Mouse (Mus musculus) hindbrain, postnatal 0 days (tissue): Measurements from ENCODE around the gene Zfp711. TPM values are rescaled to one million over a fixed set of nuclear protein-coding genes. Genes with fewer than 3 reads are reported as not detected.

Experiments used
- ATAC-seq: fragments of 200-750 bp; cut with Nextera tagmentation; 2 replicates; pipeline ENCODE4 v1.8.0; 2017; ENCODE audit warnings: mild to moderate bottlenecking, moderate TSS enrichment, moderate library complexity
- DNase-seq: peaks from one replicate; pipeline ENCODE4 v3.0.0-alpha.2; 2015; ENCODE audit warnings: low spot score
- H3K27ac ChIP-seq: fragments of 300-500 bp; sonication (generic); 2 replicates; pipeline ENCODE4 v1.5.1; 2014; ENCODE audit warnings: mild to moderate bottlenecking
- H3K27me3 ChIP-seq: fragments of 300-500 bp; sonication (generic); 2 replicates; pipeline ENCODE4 v1.6.1; 2014; ENCODE audit warnings: low read length, mixed read lengths; ENCODE audit not compliant: insufficient read depth
- H3K36me3 ChIP-seq: fragments of 300-500 bp; sonication (generic); 2 replicates; pipeline ENCODE4 v1.6.1; 2014; ENCODE audit warnings: low read length, mixed read lengths; ENCODE audit not compliant: insufficient read depth
- H3K4me1 ChIP-seq: fragments of 300-500 bp; sonication (generic); 2 replicates; pipeline ENCODE4 v1.6.1; 2014; ENCODE audit warnings: antibody characterized with exemption, low read length, mixed read lengths; ENCODE audit not compliant: insufficient read depth
- H3K4me2 ChIP-seq: fragments of 300-500 bp; sonication (generic); 2 replicates; pipeline ENCODE4 v1.6.1; 2014; ENCODE audit warnings: low read depth, mild to moderate bottlenecking, low read length, moderate library complexity, mixed read lengths
- H3K4me3 ChIP-seq: fragments of 300-500 bp; sonication (generic); 2 replicates; pipeline ENCODE4 v1.5.1; 2014; ENCODE audit warnings: low read length
- H3K9ac ChIP-seq: fragments of 300-500 bp; sonication (generic); replicated peaks from 2 replicates; pipeline ENCODE4 v1.6.1; 2014; ENCODE audit warnings: mild to moderate bottlenecking, low read length, moderate library complexity, mixed read lengths
- H3K9me3 ChIP-seq: fragments of 300-500 bp; sonication (generic); 2 replicates; pipeline ENCODE4 v1.6.1; 2016; ENCODE audit warnings: low read length, mixed read lengths
- CTCF ChIP-seq: IDR thresholded peaks from 2 replicates; pipeline ENCODE4 v1.5.1; 2016; ENCODE audit warnings: antibody characterized with exemption, control low read depth, low read depth
- WGBS: fragments of 180-500 bp; shearing (Covaris S2); extraction: QIAGEN DNeasy Blood & Tissue Kit; methylation state at CpG from one replicate; pipeline ENCODE4 v1.1.7; 2014; 5-methylcytosine and 5-hydroxymethylcytosine counted together
- polyA plus RNA-seq: library from polyadenylated mRNA; unstranded; fragments of >200 nt; fragmentation: Nextera tagmentation; extraction: Ambion mirVana; gene quantifications from 2 replicates; pipeline ENCODE4 v1.2.1, GENCODE M21; 2015
- total RNA-seq: library from RNA; depleted of rRNA; stranded (reverse); fragments of >200 nt; gene quantifications from 2 replicates; pipeline ENCODE4 v1.2.3, GENCODE M21; 2014; rRNA removed

The Zfp711 gene
- total RNA-seq, result 16.3 and 16.6 TPM in 2 replicates
- polyA plus RNA-seq, result 25.4 and 27.3 TPM in 2 replicates

GRCm38 (mm10) chrX:112600511-112601305 is at the start of gene Zfp711:
TSS of gene Zfp711 (plus strand) at chrX:112600526.
- no peaks in the 10 kb centered on the region for H3K4me1 ChIP-seq
- H3K27me3 ChIP-seq, result no peaks in the 10 kb centered on the region
- H3K4me2 ChIP-seq, result peak within 1 kb of the TSS; percentile 51
- peak; percentile 97 for ATAC-seq
- H3K4me3 ChIP-seq, result peak within 1 kb of the TSS; percentile 60
- DNase-seq, result peak; percentile 92
- peak within 1 kb of the TSS; percentile 78 for H3K9ac ChIP-seq
- no peak for TF ChIP-seq CTCF
- peak within 1 kb of the TSS; percentile 77 for H3K27ac ChIP-seq
- no peaks in the 10 kb centered on the region for H3K9me3 ChIP-seq
- H3K36me3 ChIP-seq, result no peaks in the 10 kb centered on the region
- 33% methylated on average over 73 of the region's 79 CpGs for WGBS

GRCm38 (mm10) chrX:112567716-112568115 is 32.6 kb upstream of the Zfp711 start:
- H3K4me3 ChIP-seq, result no peak overlapping the region
- DNase-seq (peak; percentile 9), ATAC-seq (no peak)
- H3K27me3 ChIP-seq, result no peaks in the 10 kb centered on the region
- H3K4me2 ChIP-seq, result no peak overlapping the region
- TF ChIP-seq CTCF, result no peak
- H3K9me3 ChIP-seq, result no peaks in the 10 kb centered on the region
- no peaks in the 10 kb centered on the region for H3K36me3 ChIP-seq
- no peaks in the 10 kb centered on the region for H3K4me1 ChIP-seq
- WGBS, result 61% methylated on average over 2 of the region's 2 CpGs
- H3K9ac ChIP-seq, result no peak overlapping the region
- H3K27ac ChIP-seq, result no peak overlapping the region

- Histone ChIP-seq H3K36me3 (no peaks in the 10 kb centered on the region), H3K4me2 (peak overlapping the region; percentile 51), H3K9me3 (no peaks in the 10 kb centered on the region), H3K27ac (peak overlapping the region; percentile 77), H3K4me1 (no peaks in the 10 kb centered on the region), H3K9ac (peak overlapping the region; percentile 78), H3K27me3 (no peaks in the 10 kb centered on the region), H3K4me3 (peak overlapping the region; percentile 60)
- ATAC-seq (peak; percentile 72), DNase-seq (peak; percentile 65)
- WGBS, result 28% methylated on average over 27 of the region's 81 CpGs
- TF ChIP-seq CTCF, result no peak
These were observed 1.2 kb downstream of the Zfp711 start for GRCm38 (mm10) chrX:112601306-112602120.

- Histone ChIP-seq H3K27ac (no peak overlapping the region), H3K9me3 (no peaks in the 10 kb centered on the region), H3K4me3 (no peak overlapping the region), H3K27me3 (no peaks in the 10 kb centered on the region), H3K9ac (no peak overlapping the region), H3K4me1 (no peaks in the 10 kb centered on the region), H3K36me3 (no peaks in the 10 kb centered on the region), H3K4me2 (no peak overlapping the region)
- no peak for ATAC-seq
- no peak for TF ChIP-seq CTCF
- no peak for DNase-seq
- WGBS, result 62% methylated on average over 1 of the region's 1 CpGs
These were observed 75.2 kb downstream of the Zfp711 start for GRCm38 (mm10) chrX:112675525-112675924.

- ATAC-seq, result no peak
- Histone ChIP-seq H3K4me2 (no peak overlapping the region), H3K36me3 (no peaks in the 10 kb centered on the region), H3K9me3 (no peaks in the 10 kb centered on the region), H3K4me3 (no peak overlapping the region), H3K27ac (no peak overlapping the region), H3K9ac (no peak overlapping the region), H3K4me1 (no peaks in the 10 kb centered on the region), H3K27me3 (no peaks in the 10 kb centered on the region)
- TF ChIP-seq CTCF, result no peak
- 79% methylated on average over 5 of the region's 5 CpGs for WGBS
- no peak for DNase-seq
These were observed 80.3 kb downstream of the Zfp711 start for GRCm38 (mm10) chrX:112680605-112681004.

Other genes with a start within 250 kb of the Zfp711 start
- gene Satl1, start 193.7 kb upstream of the Zfp711 start, total RNA-seq, result not detected in 2 replicates
- gene Satl1, start 193.7 kb upstream of the Zfp711 start, polyA plus RNA-seq, result not detected in 2 replicates
- not detected in 2 replicates for gene 2010106E10Rik, start 105.3 kb upstream of the Zfp711 start, total RNA-seq
- 0.14 and 0.23 TPM in 2 replicates for gene 2010106E10Rik, start 105.3 kb upstream of the Zfp711 start, polyA plus RNA-seq
- not detected in 2 replicates for gene Pof1b, start 98.1 kb downstream of the Zfp711 start, total RNA-seq
- gene Pof1b, start 98.1 kb downstream of the Zfp711 start, polyA plus RNA-seq, result 0.06 and 0.11 TPM in 2 replicates